Mouse (Mus musculus) layer of hippocampus, adult 9-11 months (tissue): ENCODE results near the gene Zfp1.

Source experiments
- DNase-seq: peaks from one replicate; pipeline ENCODE4 v3.0.0; 2022

Zfp1 gene

DNA sequence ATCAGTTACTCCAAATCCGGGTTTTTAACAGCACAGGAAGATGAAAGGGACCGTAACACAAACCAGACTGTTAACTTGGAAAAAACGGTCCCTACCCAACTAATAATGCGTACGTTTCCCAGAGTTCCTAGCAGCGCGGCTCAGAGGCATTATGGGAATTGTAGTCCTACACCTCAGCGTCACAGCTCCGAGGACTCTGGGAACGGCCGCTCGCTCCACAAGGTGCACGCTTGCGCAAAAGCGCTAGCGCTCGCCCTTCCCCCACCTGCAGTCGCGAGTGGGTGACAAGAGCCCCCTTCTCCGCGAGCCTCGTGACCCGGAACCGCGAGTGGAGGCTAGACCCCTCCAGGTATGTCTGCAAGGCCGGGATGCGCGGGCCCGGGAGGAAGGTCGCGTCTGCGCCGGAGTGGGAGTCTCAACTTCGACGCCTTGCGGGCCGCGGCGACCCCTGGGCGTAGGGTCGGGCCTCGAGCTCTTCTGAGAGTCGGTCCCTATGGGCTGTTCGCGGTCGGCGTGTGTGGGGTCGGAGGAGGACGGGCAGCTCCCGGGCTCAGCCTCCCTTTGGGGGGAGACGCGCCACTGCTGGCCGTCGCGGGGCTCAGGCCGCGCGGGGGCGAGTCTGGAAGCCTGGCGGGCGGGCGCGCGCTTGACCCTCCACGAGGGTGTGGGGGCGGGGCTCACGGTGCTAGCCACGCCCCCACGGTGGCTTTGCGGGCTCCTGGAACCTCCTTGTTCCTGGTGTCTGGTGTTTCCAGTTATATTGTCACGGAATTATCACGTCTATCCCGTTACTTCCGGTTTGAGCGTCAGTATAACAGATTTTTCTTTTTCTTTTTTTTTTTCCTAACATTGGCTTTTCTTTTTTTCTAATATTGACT lies at the start of gene Zfp1:
TSS of gene Zfp1 (plus strand) at position 138 of the 878 bp plus-strand sequence.
- DNase-seq = peak; percentile 95

DNA sequence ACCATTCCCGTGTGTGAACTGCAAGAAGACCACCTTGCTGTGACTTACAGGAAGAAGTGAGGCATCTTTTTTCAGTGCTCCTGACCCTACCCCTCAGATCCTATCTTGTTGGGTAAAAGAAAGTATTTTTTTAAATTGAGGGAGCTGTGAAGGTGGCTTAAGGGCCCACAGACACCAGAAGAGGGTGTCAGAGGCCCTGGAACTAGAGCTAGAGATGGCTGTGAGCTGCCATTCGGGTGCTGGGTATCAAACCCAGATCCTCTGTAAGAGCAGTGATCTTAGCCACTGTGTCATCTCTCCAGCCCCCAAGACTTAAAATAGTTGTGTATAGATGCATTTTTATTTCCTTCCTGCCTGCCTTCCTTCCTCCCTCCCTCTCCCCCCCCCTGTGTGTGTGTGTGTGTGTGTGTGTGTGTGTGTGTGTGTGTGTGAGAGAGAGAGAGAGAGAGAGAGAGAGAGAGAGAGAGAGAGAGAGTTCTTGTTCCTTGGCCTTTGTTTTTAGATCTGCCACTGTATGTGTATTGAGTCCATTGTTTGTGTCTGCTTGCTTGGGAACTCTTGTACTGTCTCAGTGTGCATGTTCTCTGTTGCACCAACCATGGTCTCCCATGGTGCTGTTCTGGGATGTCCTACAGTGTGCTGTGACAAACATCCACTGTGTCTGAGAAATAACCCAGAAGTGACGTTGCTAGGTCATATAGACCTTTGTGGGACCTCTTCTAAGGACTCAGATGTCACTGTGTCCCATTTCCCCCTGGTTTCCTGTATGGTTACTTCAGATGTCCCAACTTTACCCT lies 49.0 kb upstream of the Zfp1 start:
- DNase-seq = no peak

GRCm38 (mm10) chr8:111594951-111595350 lies 48.2 kb upstream of the Zfp1 start:
- no peak for DNase-seq

DNA sequence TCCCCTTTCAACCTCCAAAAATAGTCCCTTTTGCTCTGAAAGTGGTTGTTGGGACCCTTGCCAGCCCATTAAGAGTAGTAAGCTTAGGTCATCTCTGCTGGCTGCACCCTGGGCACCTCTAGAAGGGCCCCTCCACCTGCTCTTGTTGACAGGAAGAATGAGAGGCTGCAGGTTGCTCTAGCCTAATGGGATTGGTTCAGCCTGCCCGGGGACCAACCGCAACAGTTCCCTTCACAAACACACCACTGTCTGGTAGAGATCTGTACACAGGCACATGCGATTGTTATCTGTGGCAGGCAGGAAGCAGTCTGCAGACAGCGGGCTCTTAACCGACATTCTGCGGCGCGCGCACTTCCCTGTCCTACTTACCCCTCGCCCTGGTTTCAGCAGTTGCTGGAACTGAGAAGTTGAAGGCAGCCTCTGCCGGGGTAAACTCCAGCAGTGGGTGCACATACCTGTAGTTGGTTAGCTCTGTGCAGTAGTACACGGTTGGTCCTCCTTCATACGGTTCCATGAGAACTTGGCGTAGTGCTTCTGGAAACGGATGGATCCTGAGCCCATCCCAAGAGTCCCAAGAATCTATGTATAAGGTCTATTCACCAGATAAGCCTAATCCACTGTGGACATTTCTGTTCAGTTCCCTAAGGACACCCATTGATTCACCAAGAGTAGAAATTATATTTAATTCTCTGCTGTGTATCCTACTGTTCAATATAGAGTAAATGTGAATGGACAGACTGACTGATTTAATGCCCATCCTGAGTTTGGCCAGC lies 47.3 kb upstream of the Zfp1 start:
- peak; percentile 51 for DNase-seq

DNA sequence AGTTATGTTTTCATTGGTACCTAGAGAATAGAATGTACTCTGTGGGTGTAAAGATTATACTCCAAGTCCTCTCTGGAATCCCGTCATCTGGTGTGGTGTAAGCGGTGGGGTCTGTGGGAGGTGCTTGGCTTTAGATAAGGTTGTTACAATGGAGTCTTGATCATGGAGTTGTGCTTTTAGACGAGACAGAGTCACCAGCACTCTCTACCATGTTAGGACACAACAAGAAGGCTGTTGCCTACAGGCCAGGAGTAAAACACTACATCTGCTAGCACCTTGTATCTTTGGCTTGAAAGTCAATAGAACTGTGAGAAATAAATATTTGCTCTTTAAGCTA lies 46.7 kb upstream of the Zfp1 start:
- DNase-seq = no peak

GRCm38 (mm10) chr8:111597310-111597709 lies 45.9 kb upstream of the Zfp1 start:
- DNase-seq = no peak

- no peak for DNase-seq
These were observed 43.3 kb upstream of the Zfp1 start for GRCm38 (mm10) chr8:111599707-111600444.

DNA sequence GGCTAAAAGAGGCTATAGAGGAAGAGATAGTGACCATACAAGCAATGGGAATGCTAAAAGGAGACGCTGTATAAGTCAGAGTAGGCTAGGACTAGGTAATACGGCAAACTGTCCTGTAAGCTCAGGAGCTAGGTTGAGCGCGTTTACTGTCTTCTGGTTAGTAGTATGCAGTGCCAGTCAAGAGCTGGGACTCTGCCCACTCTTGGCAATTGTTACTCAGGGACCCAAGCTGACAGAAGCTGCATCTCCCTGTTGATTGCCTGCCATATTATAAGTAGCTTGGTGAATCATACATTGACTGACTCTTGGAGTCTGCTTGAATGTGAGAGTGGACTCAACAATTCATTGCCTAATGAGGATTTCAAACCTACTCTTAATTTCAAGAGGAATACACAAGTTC lies 41.2 kb upstream of the Zfp1 start:
- DNase-seq = peak; percentile 65

DNA sequence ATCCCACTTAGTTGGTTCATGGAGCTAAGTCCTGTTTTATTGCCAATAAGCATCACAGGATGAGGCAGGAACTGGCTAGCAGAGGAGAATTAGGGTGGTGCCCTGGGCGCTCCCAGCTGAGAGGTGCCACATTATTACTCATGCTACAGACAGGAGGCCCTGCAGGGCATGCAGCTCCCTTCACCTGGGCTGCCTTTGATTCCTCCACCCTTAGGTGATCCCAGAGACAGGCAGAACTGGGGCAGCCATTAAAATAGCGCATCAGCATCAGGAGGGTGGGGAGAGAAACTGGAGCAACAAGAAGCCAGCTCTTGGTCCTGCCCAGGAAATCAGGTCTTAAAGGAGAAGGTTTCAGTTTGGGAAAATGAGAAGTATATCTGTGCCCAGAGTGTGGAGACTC lies 38.2 kb upstream of the Zfp1 start:
- no peak for DNase-seq

GRCm38 (mm10) chr8:111606961-111607360 lies 36.2 kb upstream of the Zfp1 start:
- no peak for DNase-seq

- DNase-seq = no peak
These were observed 35.8 kb upstream of the Zfp1 start for GRCm38 (mm10) chr8:111607414-111607813.

GRCm38 (mm10) chr8:111613181-111613580 lies 30.0 kb upstream of the Zfp1 start:
- no peak for DNase-seq

GRCm38 (mm10) chr8:111614786-111615701 lies 28.2 kb upstream of the Zfp1 start:
- DNase-seq = no peak

- DNase-seq = no peak
These were observed 25.4 kb upstream of the Zfp1 start for GRCm38 (mm10) chr8:111617812-111618211.

- DNase-seq = no peak
These were observed 24.9 kb upstream of the Zfp1 start for GRCm38 (mm10) chr8:111618273-111618672.

DNA sequence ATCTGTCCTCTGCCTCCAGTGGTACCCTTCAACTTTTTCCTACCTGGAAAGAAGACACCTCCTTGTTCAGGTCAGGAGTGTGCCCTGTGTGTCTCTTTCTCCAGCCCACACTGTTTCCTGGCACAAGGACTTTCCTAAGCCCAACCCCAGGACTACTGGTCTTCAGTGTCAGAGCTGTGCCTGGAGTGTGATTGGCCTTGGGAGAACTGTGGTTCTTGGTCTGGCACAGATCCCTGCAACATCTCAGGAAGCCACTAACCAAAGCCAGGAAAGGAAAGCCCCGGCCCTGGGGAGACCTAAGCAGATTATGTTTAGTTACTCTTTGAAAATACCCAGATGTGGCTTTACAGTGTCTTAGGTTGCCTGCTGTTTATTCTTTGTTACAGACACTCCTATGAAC lies 23.3 kb upstream of the Zfp1 start:
- no peak for DNase-seq

DNA sequence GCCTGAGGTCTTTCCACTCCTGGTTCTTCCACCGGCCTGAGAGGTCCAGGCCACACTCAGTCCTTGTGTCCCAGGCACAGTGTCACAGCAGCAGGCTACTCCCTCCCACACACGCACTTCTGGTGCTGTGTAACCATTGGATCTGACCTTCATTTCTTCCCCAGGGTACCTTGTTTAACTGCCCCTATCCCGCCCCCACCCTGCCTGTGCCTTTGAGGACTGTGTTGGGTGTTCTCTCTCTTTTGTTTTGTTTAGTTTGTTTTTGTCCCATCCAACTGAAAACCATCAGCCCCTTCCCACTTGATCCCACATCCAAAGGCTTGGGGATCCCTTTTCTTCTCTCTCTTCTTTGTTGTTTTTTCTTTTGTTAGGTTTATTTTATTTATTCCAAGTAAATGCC lies 21.1 kb upstream of the Zfp1 start:
- DNase-seq = no peak

DNA sequence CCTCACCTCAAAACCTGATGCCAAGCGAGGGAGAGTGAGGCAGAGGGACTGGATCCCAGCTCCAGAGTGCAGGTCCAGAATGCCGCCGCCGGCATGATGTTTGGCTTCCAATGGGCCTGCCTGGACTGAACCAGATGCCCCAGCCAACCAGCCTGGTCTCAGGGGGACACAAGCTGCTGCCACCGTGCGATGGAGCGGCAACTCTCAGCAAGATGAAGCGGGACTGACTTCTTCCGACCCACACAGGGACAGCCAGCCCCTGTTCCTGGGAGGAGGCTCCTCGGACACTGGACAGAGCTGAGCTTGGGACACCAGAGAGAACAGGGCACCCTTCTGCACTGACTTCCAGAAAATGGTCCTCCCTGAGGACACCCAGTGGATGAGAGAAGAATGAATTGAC lies 20.6 kb upstream of the Zfp1 start:
- no peak for DNase-seq

GRCm38 (mm10) chr8:111624081-111624852 lies 18.9 kb upstream of the Zfp1 start:
- peak; percentile 74 for DNase-seq

GRCm38 (mm10) chr8:111624853-111625221 lies 18.4 kb upstream of the Zfp1 start:
- no peak for DNase-seq
